Mouse (Mus musculus): ENCODE measurements around the gene Kif1b. TPM values are rescaled to one million over a fixed set of nuclear protein-coding genes. Genes with fewer than 3 reads are reported as not detected.

The Kif1b gene
- total RNA-seq, 2 experiments from 2014 or later = 256 to 358 TPM

GRCm38 (mm10) chr4:149168016-149168415 is 139.5 kb downstream of the Kif1b start:
- DNase-seq = no peak
- intact Hi-C loops (cut with DNase I) = no loop called here
- no peak overlapping the region; the same call in 1 of the 2 replicates for H3K27ac ChIP-seq
- H3K4me3 ChIP-seq = peak overlapping the region; percentile 99; the same call in 1 of the 2 replicates
- TF ChIP-seq CTCF (IDR thresholded peaks at IDR 0.05) = no peak

GRCm38 (mm10) chr4:149166957-149167611 is 140.4 kb downstream of the Kif1b start:
- peak overlapping the region; percentile 95 for H3K27ac ChIP-seq
- intact Hi-C loops (cut with DNase I) = no loop called here
- no peak for TF ChIP-seq CTCF (IDR thresholded peaks at IDR 0.05)
- peak overlapping the region; percentile 99 for H3K4me3 ChIP-seq
- DNase-seq = peak; percentile 55

- Histone ChIP-seq H3K27ac (peak within 1 kb of the TSS; percentile 95), H3K4me3 (peak within 1 kb of the TSS; percentile 99)
- peak; percentile 98 for DNase-seq
- no peak for TF ChIP-seq CTCF (IDR thresholded peaks at IDR 0.05)
- intact Hi-C loops (cut with DNase I) = no loop called here
These were observed 141.1 kb downstream of the Kif1b start, which contains the start of gene Pgd for GRCm38 (mm10) chr4:149166215-149166946. Gene Pgd (minus strand): TSS chr4:149166771.

- Histone ChIP-seq H3K27ac (no peak overlapping the region), H3K4me3 (no peak overlapping the region)
- TF ChIP-seq CTCF (IDR thresholded peaks at IDR 0.05) = peak; percentile 14; the same call in 1 of the 2 replicates
- no peak for DNase-seq
- intact Hi-C loops (cut with DNase I) = no loop called here
These were observed 143.3 kb downstream of the Kif1b start for GRCm38 (mm10) chr4:149164150-149164549.

- intact Hi-C loops (cut with DNase I) = no loop called here
- Histone ChIP-seq H3K4me3 (no peak overlapping the region), H3K27ac (no peak overlapping the region)
- no peak for DNase-seq
- no peak for TF ChIP-seq CTCF (IDR thresholded peaks at IDR 0.05)
These were observed 144.3 kb downstream of the Kif1b start for GRCm38 (mm10) chr4:149163196-149163595.

GRCm38 (mm10) chr4:149161166-149161565 is 146.3 kb downstream of the Kif1b start:
- TF ChIP-seq CTCF (IDR thresholded peaks at IDR 0.05) = no peak
- Histone ChIP-seq H3K27ac (no peak overlapping the region), H3K4me3 (no peak overlapping the region)
- intact Hi-C loops (cut with DNase I) = no loop called here
- no peak for DNase-seq

GRCm38 (mm10) chr4:149159891-149160290 is 147.6 kb downstream of the Kif1b start:
- no peak for DNase-seq
- Histone ChIP-seq H3K27ac (no peak overlapping the region), H3K4me3 (no peak overlapping the region)
- intact Hi-C loops (cut with DNase I) = no loop called here
- TF ChIP-seq CTCF (IDR thresholded peaks at IDR 0.05) = no peak

GRCm38 (mm10) chr4:149159203-149159602 is 148.3 kb downstream of the Kif1b start:
- no peak for DNase-seq
- Histone ChIP-seq H3K4me3 (no peak overlapping the region), H3K27ac (no peak overlapping the region)
- intact Hi-C loops (cut with DNase I) = no loop called here
- no peak for TF ChIP-seq CTCF (IDR thresholded peaks at IDR 0.05)

- no peak for TF ChIP-seq CTCF (IDR thresholded peaks at IDR 0.05)
- intact Hi-C loops (cut with DNase I) = no loop called here
- Histone ChIP-seq H3K4me3 (no peak overlapping the region), H3K27ac (no peak overlapping the region)
- DNase-seq = no peak
These were observed 150.0 kb downstream of the Kif1b start for GRCm38 (mm10) chr4:149157415-149157973.

- no peak overlapping the region for H3K27ac ChIP-seq
- no peak for TF ChIP-seq CTCF (IDR thresholded peaks at IDR 0.05)
- intact Hi-C loops (cut with DNase I) = no loop called here
- DNase-seq = no peak
- H3K4me3 ChIP-seq = no peak overlapping the region
These were observed 151.8 kb downstream of the Kif1b start for GRCm38 (mm10) chr4:149155711-149156110.

- TF ChIP-seq CTCF (IDR thresholded peaks at IDR 0.05) = no peak
- H3K27ac ChIP-seq = no peak overlapping the region
- intact Hi-C loops (cut with DNase I) = no loop called here
- no peak overlapping the region for H3K4me3 ChIP-seq
- DNase-seq = no peak
These were observed 152.6 kb downstream of the Kif1b start for GRCm38 (mm10) chr4:149154859-149155258.

- Histone ChIP-seq H3K4me3 (no peak overlapping the region), H3K27ac (peak overlapping the region; percentile 74)
- DNase-seq = no peak
- TF ChIP-seq CTCF (IDR thresholded peaks at IDR 0.05) = no peak
- intact Hi-C loops (cut with DNase I) = no loop called here
These were observed 156.8 kb downstream of the Kif1b start for GRCm38 (mm10) chr4:149150721-149151120.

- intact Hi-C loops (cut with DNase I) = no loop called here
These were observed 157.2 kb downstream of the Kif1b start for GRCm38 (mm10) chr4:149150256-149150655.

More at GRCm38 (mm10) chr4:149150256-149150655, 157.2 kb downstream of the Kif1b start:
- DNase-seq = peak; percentile 68
- H3K4me3 ChIP-seq = no peak overlapping the region
- peak overlapping the region; percentile 74 for H3K27ac ChIP-seq
- no peak for TF ChIP-seq CTCF (IDR thresholded peaks at IDR 0.05)
